Comparison of ENCODE assay signal across 7 mouse cellular contexts in the genomic region with DNA sequence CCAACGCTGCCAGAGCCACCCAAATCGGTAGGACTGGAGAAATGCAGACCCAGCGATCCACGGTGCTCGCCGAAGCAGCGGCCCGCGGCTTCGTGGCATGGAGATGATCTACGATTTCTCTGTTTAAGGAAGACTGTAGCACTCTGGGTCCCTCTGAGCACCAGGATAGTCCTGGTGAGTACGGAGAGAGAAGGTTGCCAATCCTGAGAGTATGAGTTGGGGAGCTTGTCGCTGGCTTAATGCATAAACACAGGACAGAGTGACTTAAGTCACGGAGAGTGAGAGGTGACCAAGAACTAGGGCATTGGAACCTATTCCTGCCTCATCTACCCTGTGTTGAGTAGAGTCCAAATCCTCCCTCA. TPM values are rescaled to one million over a fixed set of nuclear protein-coding genes. Genes with fewer than 3 reads are reported as not detected.
DNase-seq lines count a peak whose midpoint lies in the region; ATAC-seq and TF ChIP-seq lines count a peak whose summit lies in the region.

No protein-coding gene starts in this region.

- peak overlapping the region; percentile 95 for H3K9ac ChIP-seq in lung, embryonic 16.5 days (ENCODE audit: low read length)
- peak overlapping the region; percentile 96 for H3K9ac ChIP-seq in forebrain, embryonic 11.5 days (ENCODE audit: low read length)
- peak overlapping the region; percentile 92 for H3K9ac ChIP-seq in limb, embryonic 13.5 days

- no peak for TF ChIP-seq CTCF in small intestine, adult 2 months (IDR thresholded peaks at IDR 0.05; ENCODE audit: extremely low read depth, insufficient read length, insufficient replicate concordance, low read depth, low read length)

- no peak for DNase-seq in lung, postnatal 36 days
- no peak for DNase-seq in forebrain, embryonic 11.5 days (ENCODE audit: low spot score)
- DNase-seq in gastrocnemius, postnatal 10 days, result no peak
- DNase-seq in kidney, postnatal 25 days, result no peak

- ATAC-seq in lung, embryonic 16.5 days (ENCODE audit: low read depth), result peak; percentile 21
- 0 out of 2 replicates have a peak, but pooled peaks have one; percentile 4 for ATAC-seq in forebrain, embryonic 11.5 days (replicated peaks; ENCODE audit: low FRiP score)
- ATAC-seq in limb, embryonic 13.5 days (ENCODE audit: low FRiP score, low read depth), result peak; percentile 8; the same call in 1 of the 2 replicates

- peaks cover 23% of the 10 kb centered on the region for H3K36me3 ChIP-seq in lung, embryonic 16.5 days (ENCODE audit: control insufficient read depth, insufficient read depth, low read length)
- H3K36me3 ChIP-seq in forebrain, embryonic 11.5 days (ENCODE audit: control insufficient read depth, insufficient read depth, low read length), result peaks cover 10% of the 10 kb centered on the region
- H3K36me3 ChIP-seq in limb, embryonic 13.5 days, result peaks cover 59% of the 10 kb centered on the region
- H3K36me3 ChIP-seq in small intestine, adult 2 months (ENCODE audit: control insufficient read depth, insufficient read depth, low read length), result peaks cover 12% of the 10 kb centered on the region

- peak overlapping the region; percentile 98 for H3K4me2 ChIP-seq in lung, embryonic 16.5 days (ENCODE audit: low read depth, low read length)
- peak overlapping the region; percentile 93 for H3K4me2 ChIP-seq in forebrain, embryonic 11.5 days (ENCODE audit: low read depth, low read length, severe bottlenecking)
- peak overlapping the region; percentile 91 for H3K4me2 ChIP-seq in limb, embryonic 13.5 days (replicated peaks)

- H3K27ac ChIP-seq in lung, embryonic 16.5 days (ENCODE audit: low read length), result peak overlapping the region; percentile 96
- peak overlapping the region; percentile 92 for H3K27ac ChIP-seq in forebrain, embryonic 11.5 days (ENCODE audit: low read depth, low read length)
- H3K27ac ChIP-seq in limb, embryonic 13.5 days, result peak overlapping the region; percentile 96
- H3K27ac ChIP-seq in small intestine, adult 2 months (ENCODE audit: insufficient read depth, low read depth, low read length), result peak overlapping the region; percentile 23; the same call in 1 of the 2 replicates

- no peaks in the 10 kb centered on the region for H3K9me3 ChIP-seq in lung, embryonic 16.5 days (ENCODE audit: control insufficient read depth, low read length)
- H3K9me3 ChIP-seq in forebrain, embryonic 11.5 days (ENCODE audit: control insufficient read depth, low read length), result no peaks in the 10 kb centered on the region
- H3K9me3 ChIP-seq in limb, embryonic 13.5 days, result no peaks in the 10 kb centered on the region

- H3K27me3 ChIP-seq in lung, embryonic 16.5 days (ENCODE audit: control insufficient read depth, insufficient read depth, low read depth, low read length), result no peaks in the 10 kb centered on the region
- H3K27me3 ChIP-seq in forebrain, embryonic 11.5 days (ENCODE audit: control insufficient read depth, insufficient read depth, low read length), result no peaks in the 10 kb centered on the region
- no peaks in the 10 kb centered on the region for H3K27me3 ChIP-seq in limb, embryonic 13.5 days
- no peaks in the 10 kb centered on the region for H3K27me3 ChIP-seq in small intestine, adult 2 months (ENCODE audit: control insufficient read depth, insufficient read depth, low read length)

- no peak for TF ChIP-seq POLR2A in small intestine, adult 2 months (IDR thresholded peaks at IDR 0.05; ENCODE audit: low read depth, low read length)

- peak overlapping the region; percentile 88 for H3K4me3 ChIP-seq in lung, embryonic 16.5 days (ENCODE audit: low read length)
- H3K4me3 ChIP-seq in forebrain, embryonic 11.5 days (ENCODE audit: low read depth, low read length), result peak overlapping the region; percentile 89
- H3K4me3 ChIP-seq in limb, embryonic 13.5 days, result peak overlapping the region; percentile 90
- H3K4me3 ChIP-seq in small intestine, adult 2 months (ENCODE audit: low read depth, low read length), result peak overlapping the region; percentile 90

- peaks cover 17% of the 10 kb centered on the region for H3K4me1 ChIP-seq in lung, embryonic 16.5 days (replicated peaks; ENCODE audit: control insufficient read depth, insufficient read depth, low read length)
- H3K4me1 ChIP-seq in forebrain, embryonic 11.5 days (replicated peaks; ENCODE audit: control insufficient read depth, insufficient read depth, low read length), result peaks cover 10% of the 10 kb centered on the region; the same call in 1 of the 2 replicates
- peaks cover 26% of the 10 kb centered on the region for H3K4me1 ChIP-seq in limb, embryonic 13.5 days
- H3K4me1 ChIP-seq in small intestine, adult 2 months (ENCODE audit: control insufficient read depth, insufficient read depth, insufficient read length, low read length), result peaks cover 4% of the 10 kb centered on the region; the same call in 1 of the 2 replicates

- under 1% methylated on average over 14 of the region's 14 CpGs for WGBS in lung, embryonic 16.5 days
- WGBS in forebrain, embryonic 11.5 days, result under 1% methylated on average over 14 of the region's 14 CpGs
- 0% methylated on average over 14 of the region's 14 CpGs for WGBS in limb, embryonic 13.5 days
- WGBS in small intestine, adult 2 months, result 8% methylated on average over 14 of the region's 14 CpGs

RNA-seq across cellular contexts. Expression of a gene that starts 19.9 kb away (rescaled TPM):
- 24.5 and 25.2 TPM in 2 replicates for polyA plus RNA-seq in lung, embryonic 16.5 days (2015; fragmentation: Nextera tagmentation; extraction: Ambion mirVana)
- 36.6 and 39.4 TPM in 2 replicates for polyA plus RNA-seq in forebrain, embryonic 11.5 days (2014; fragmentation: Nextera tagmentation; extraction: Ambion mirVana)
- 26.1 and 26.8 TPM in 2 replicates for polyA plus RNA-seq in limb, embryonic 13.5 days (2015; fragmentation: Nextera tagmentation; extraction: Ambion mirVana)
- polyA plus RNA-seq in small intestine, adult 2 months (2012; rRNA removed), result 3.7 and 5.8 TPM in 2 replicates
- total RNA-seq in gastrocnemius, postnatal 10 days (2021), result 10 to 100 TPM; 14.5 to 14.9 TPM

RNA-seq across cellular contexts. Expression of a gene that starts 34.4 kb away (rescaled TPM):
- polyA plus RNA-seq in lung, embryonic 16.5 days (2015; fragmentation: Nextera tagmentation; extraction: Ambion mirVana), result 7.8 and 10.0 TPM in 2 replicates
- 11.9 and 13.0 TPM in 2 replicates for polyA plus RNA-seq in forebrain, embryonic 11.5 days (2014; fragmentation: Nextera tagmentation; extraction: Ambion mirVana)
- polyA plus RNA-seq in limb, embryonic 13.5 days (2015; fragmentation: Nextera tagmentation; extraction: Ambion mirVana), result 10.8 and 11.0 TPM in 2 replicates
- 0.08 TPM in 1 of 2 replicates, not detected in the other for polyA plus RNA-seq in small intestine, adult 2 months (2012; rRNA removed)
- total RNA-seq in gastrocnemius, postnatal 10 days (2021), result 1 to 10 TPM; 4.1 to 4.2 TPM

RNA-seq across cellular contexts. Expression of a gene that starts 34.7 kb away (rescaled TPM):
- polyA plus RNA-seq in lung, embryonic 16.5 days (2015; fragmentation: Nextera tagmentation; extraction: Ambion mirVana), result 0.31 and 0.54 TPM in 2 replicates
- polyA plus RNA-seq in forebrain, embryonic 11.5 days (2014; fragmentation: Nextera tagmentation; extraction: Ambion mirVana), result 0.08 and 0.09 TPM in 2 replicates
- 0.19 and 0.34 TPM in 2 replicates for polyA plus RNA-seq in limb, embryonic 13.5 days (2015; fragmentation: Nextera tagmentation; extraction: Ambion mirVana)
- polyA plus RNA-seq in small intestine, adult 2 months (2012; rRNA removed), result 0.16 and 0.20 TPM in 2 replicates
- under 1 TPM; 0.28 to 0.45 TPM for total RNA-seq in gastrocnemius, postnatal 10 days (2021)

RNA-seq across cellular contexts. Expression of a gene that starts 55.7 kb away (rescaled TPM):
- polyA plus RNA-seq in lung, embryonic 16.5 days (2015; fragmentation: Nextera tagmentation; extraction: Ambion mirVana), result 92.9 and 94.0 TPM in 2 replicates
- polyA plus RNA-seq in forebrain, embryonic 11.5 days (2014; fragmentation: Nextera tagmentation; extraction: Ambion mirVana), result 130 and 137 TPM in 2 replicates
- polyA plus RNA-seq in limb, embryonic 13.5 days (2015; fragmentation: Nextera tagmentation; extraction: Ambion mirVana), result 149 TPM in 2 replicates
- 9.8 and 14.6 TPM in 2 replicates for polyA plus RNA-seq in small intestine, adult 2 months (2012; rRNA removed)
- 10 to 100 TPM; 25.8 to 28.0 TPM for total RNA-seq in gastrocnemius, postnatal 10 days (2021)

RNA-seq across cellular contexts. Expression of a gene that starts 56.8 kb away (rescaled TPM):
- polyA plus RNA-seq in lung, embryonic 16.5 days (2015; fragmentation: Nextera tagmentation; extraction: Ambion mirVana), result 9.8 and 10.3 TPM in 2 replicates
- polyA plus RNA-seq in forebrain, embryonic 11.5 days (2014; fragmentation: Nextera tagmentation; extraction: Ambion mirVana), result 17.8 and 20.5 TPM in 2 replicates
- 16.5 and 18.5 TPM in 2 replicates for polyA plus RNA-seq in limb, embryonic 13.5 days (2015; fragmentation: Nextera tagmentation; extraction: Ambion mirVana)
- polyA plus RNA-seq in small intestine, adult 2 months (2012; rRNA removed), result 1.9 and 2.4 TPM in 2 replicates
- total RNA-seq in gastrocnemius, postnatal 10 days (2021), result 1 to 10 TPM; 7.9 to 8.2 TPM

Comparison
In these comparisons a context has a peak if more than half of its experiments do, and no peak if none do; other contexts are left out.
1. H3K27ac ChIP-seq: peak in every context shown above with its lines; median percentile 96 in lung, embryonic 16.5 days; 96 in limb, embryonic 13.5 days; 92 in forebrain, embryonic 11.5 days; 23 in small intestine, adult 2 months.